8 mouse cellular contexts compared by ENCODE assay signal in the genomic region with DNA sequence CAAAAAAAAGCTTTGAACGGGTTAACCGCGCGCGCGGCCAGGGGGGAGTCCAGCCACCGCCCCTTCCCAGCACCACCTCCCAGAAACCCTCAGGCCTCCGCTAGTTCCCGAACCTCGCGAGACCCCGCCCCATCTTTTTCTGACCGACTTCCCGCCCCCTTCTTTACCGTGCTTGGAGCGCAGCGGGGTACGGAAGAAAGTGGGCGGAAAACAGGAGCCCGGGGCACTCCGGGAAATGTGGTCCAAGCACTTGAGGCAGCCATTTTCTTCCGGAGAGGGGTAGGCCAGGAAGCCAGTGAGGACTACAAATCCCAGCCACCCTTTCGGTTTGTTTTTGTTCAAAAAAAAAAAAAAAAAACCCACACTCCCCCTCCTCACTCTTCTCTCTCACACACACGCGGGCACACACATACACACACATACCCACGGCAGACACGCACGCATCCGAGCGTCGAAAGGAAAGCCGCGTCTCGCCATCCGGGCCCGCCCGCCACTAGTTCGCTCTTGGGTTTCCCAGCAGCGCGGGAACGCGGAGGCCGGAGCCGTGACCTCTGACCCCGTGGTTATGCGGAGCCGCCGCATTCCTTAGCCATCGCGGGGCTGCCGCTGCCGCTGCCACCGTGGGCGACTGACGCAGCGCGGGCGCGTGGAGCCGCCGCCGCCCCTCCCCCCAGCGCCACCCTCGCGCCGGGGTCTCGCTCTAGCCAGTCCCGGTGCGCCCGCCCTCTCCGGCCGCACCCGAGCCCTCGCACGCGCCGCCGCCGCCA. TPM values are rescaled to one million over a fixed set of nuclear protein-coding genes. Genes with fewer than 3 reads are reported as not detected.
A peak's percentile ranks its signal among the peaks of the same experiment; 100 is the strongest.
DNase-seq lines count a peak whose midpoint lies in the region; ATAC-seq lines count a peak whose summit lies in the region.

Gene Asxl1, plus strand, starts transcription at position 376 of the 767 bp plus-strand sequence.

- peak within 1 kb of the TSS; percentile 72 for H3K4me3 ChIP-seq in hindbrain, embryonic 15.5 days

- DNase-seq in T-cell, adult 2 months (ENCODE audit: low spot score): peak; percentile 96
- peak; percentile 91 to 94 for DNase-seq in cerebellum, postnatal 36 days
- DNase-seq in frontal cortex, postnatal 36 days (ENCODE audit: low spot score in 2 of 2): peak; percentile 92 to 95
- DNase-seq in left cerebral cortex, adult 11 months (ENCODE audit: low spot score): peak; percentile 95
- DNase-seq in lung, postnatal 4 days: peak; percentile 98 to 99
- peak; percentile 95 for DNase-seq in retina, postnatal 7 days (ENCODE audit: low read depth, low spot score)
- DNase-seq in urinary bladder, adult 2 months (ENCODE audit: low spot score): peak; percentile 82

- H3K9ac ChIP-seq in hindbrain, embryonic 15.5 days: peak within 1 kb of the TSS; percentile 87

- peak; percentile 99 for ATAC-seq in hindbrain, embryonic 15.5 days (ENCODE audit: low FRiP score, low read depth)

- peak within 1 kb of the TSS; percentile 96 for H3K27ac ChIP-seq in hindbrain, embryonic 15.5 days (replicated peaks)

- no peaks in the 10 kb centered on the region for H3K36me3 ChIP-seq in hindbrain, embryonic 15.5 days

- H3K27me3 ChIP-seq in hindbrain, embryonic 15.5 days: no peaks in the 10 kb centered on the region

- peak within 1 kb of the TSS; percentile 68 for H3K4me2 ChIP-seq in hindbrain, embryonic 15.5 days

- peaks cover 39% of the 10 kb centered on the region for H3K4me1 ChIP-seq in hindbrain, embryonic 15.5 days (replicated peaks)

- no peaks in the 10 kb centered on the region for H3K9me3 ChIP-seq in hindbrain, embryonic 15.5 days

- WGBS in hindbrain, embryonic 15.5 days: under 1% methylated on average over 65 of the region's 79 CpGs

RNA-seq across cellular contexts. Expression of gene Asxl1, which starts in this region (rescaled TPM):
- 13.8 and 14.1 TPM in 2 replicates for polyA plus RNA-seq in hindbrain, embryonic 15.5 days (2015; fragmentation: Nextera tagmentation; extraction: Ambion mirVana)
- 14.5 and 19.3 TPM in 2 replicates for polyA plus RNA-seq in urinary bladder, adult 2 months (2012; rRNA removed)

Comparison
In these comparisons a context has a peak if more than half of its experiments do, and no peak if none do; other contexts are left out.
1. Peak in every context shown above with its lines: DNase-seq, ATAC-seq, H3K4me3 ChIP-seq and H3K27ac ChIP-seq.